12 mouse cellular contexts compared by ENCODE assay signal in genomic region chr2:32418430-32419151, GRCm38 (mm10). TPM values are rescaled to one million over a fixed set of nuclear protein-coding genes. Genes with fewer than 3 reads are reported as not detected.
DNase-seq lines count a peak whose midpoint lies in the region; TF ChIP-seq lines count a peak whose summit lies in the region.
"Had no signal": no experiment of that assay in that cellular context is flagged by ENCODE, and none has a peak within 500 bp of the region (broad histone marks: within the 10 kb centered on the region; RNA-seq: fewer than 3 reads in every experiment).

No protein-coding gene starts in this region.

- H3K27ac ChIP-seq in cerebellum, adult 2 months (ENCODE audit: insufficient read depth, low read length) = peak overlapping the region; percentile 49
- H3K27ac ChIP-seq: hindbrain, embryonic 14.5 days; midbrain, embryonic 12.5 days had no signal

- TF ChIP-seq CTCF in cerebellum, adult 2 months (IDR thresholded peaks at IDR 0.05; ENCODE audit: borderline replicate concordance, insufficient read depth, low read depth, low read length) = no peak

- H3K27me3 ChIP-seq in cerebellum, adult 2 months (ENCODE audit: control insufficient read depth, insufficient read depth, low read length) = no peaks in the 10 kb centered on the region
- H3K27me3 ChIP-seq: midbrain, embryonic 12.5 days had no signal

- no peak overlapping the region for H3K4me3 ChIP-seq in cerebellum, adult 2 months (replicated peaks; ENCODE audit: insufficient read depth, low read depth, low read length)
- H3K4me3 ChIP-seq: midbrain, embryonic 12.5 days; myocyte had no signal

- WGBS in cerebellum, adult 2 months = 86% methylated on average over 12 of the region's 12 CpGs

- TF ChIP-seq POLR2A in cerebellum, adult 2 months (IDR thresholded peaks at IDR 0.05; ENCODE audit: borderline replicate concordance, insufficient read depth, low read length) = no peak

- DNase-seq in cerebellum, adult 2 months = no peak
- DNase-seq in cerebellum, postnatal 10 days = no peak
- DNase-seq in retina, adult 2 months (ENCODE audit: low read depth, low spot score) = peak; percentile 77
- DNase-seq in retina, embryonic 14.5 days (ENCODE audit: low spot score) = no peak
- DNase-seq in kidney, postnatal 36 days = peak; percentile 72 to 82
- no peak for DNase-seq in right cerebral cortex, adult 2 months (ENCODE audit: low spot score in 2 of 2)
- no peak for DNase-seq in thymus, postnatal 10 days (ENCODE audit: low spot score in 2 of 2)
- no peak for DNase-seq in embryo, embryonic 9.5 days (ENCODE audit: extremely low spot score)
- DNase-seq: thymus, postnatal 36 days had no signal

- peaks cover 26% of the 10 kb centered on the region for H3K4me1 ChIP-seq in cerebellum, adult 2 months (ENCODE audit: control insufficient read depth, insufficient read depth, low read length)

RNA-seq across cellular contexts. Expression of gene Ptges2, which starts 22.9 kb away (rescaled TPM):
- polyA plus RNA-seq in cerebellum, adult 2 months (2012; rRNA removed) = 60.9 and 61.1 TPM in 2 replicates

RNA-seq across cellular contexts. Expression of gene Lcn2, which starts 30.5 kb away (rescaled TPM):
- polyA plus RNA-seq in cerebellum, adult 2 months (2012; rRNA removed) = 0.48 and 1.0 TPM in 2 replicates

RNA-seq across cellular contexts. Expression of gene Naif1, which starts 31.7 kb away (rescaled TPM):
- polyA plus RNA-seq in cerebellum, adult 2 months (2012; rRNA removed) = 3.3 TPM in 2 replicates

RNA-seq across cellular contexts. Expression of gene Slc25a25, which starts 32.7 kb away (rescaled TPM):
- polyA plus RNA-seq in cerebellum, adult 2 months (2012; rRNA removed) = 67.0 and 76.2 TPM in 2 replicates

RNA-seq across cellular contexts. Expression of gene 1110008P14Rik, which starts 36.9 kb away (rescaled TPM):
- 284 and 338 TPM in 2 replicates for polyA plus RNA-seq in cerebellum, adult 2 months (2012; rRNA removed)

Comparison
In these comparisons a context has a peak if more than half of its experiments do, and no peak if none do; other contexts are left out.
1. DNase-seq: peak in retina, adult 2 months (single experiment) and kidney, postnatal 36 days (2 of 2); none in cerebellum, adult 2 months (0 of 2), cerebellum, postnatal 10 days (0 of 2), retina, embryonic 14.5 days (single experiment), right cerebral cortex, adult 2 months (0 of 2), thymus, postnatal 10 days (0 of 2) and embryo, embryonic 9.5 days (single experiment).